Mouse (Mus musculus) testis, adult 2 months (tissue): ENCODE results near the gene Cplx3.

ENCODE experiments used
- CTCF ChIP-seq: fragments of 200-500 bp; IDR thresholded peaks from 2 replicates; pipeline ENCODE4 v1.5.1; 2012; ENCODE audit warnings: low read depth, mild to moderate bottlenecking, inconsistent platforms, low read length, moderate library complexity; ENCODE audit not compliant: control insufficient read depth, insufficient read depth, insufficient replicate concordance
- POLR2A ChIP-seq: fragments of 200-500 bp; IDR thresholded peaks from 2 replicates; pipeline ENCODE4 v1.6.1; 2012; ENCODE audit warnings: low read depth, mild to moderate bottlenecking, inconsistent platforms, low read length, moderate library complexity; ENCODE audit not compliant: control insufficient read depth

DNA sequence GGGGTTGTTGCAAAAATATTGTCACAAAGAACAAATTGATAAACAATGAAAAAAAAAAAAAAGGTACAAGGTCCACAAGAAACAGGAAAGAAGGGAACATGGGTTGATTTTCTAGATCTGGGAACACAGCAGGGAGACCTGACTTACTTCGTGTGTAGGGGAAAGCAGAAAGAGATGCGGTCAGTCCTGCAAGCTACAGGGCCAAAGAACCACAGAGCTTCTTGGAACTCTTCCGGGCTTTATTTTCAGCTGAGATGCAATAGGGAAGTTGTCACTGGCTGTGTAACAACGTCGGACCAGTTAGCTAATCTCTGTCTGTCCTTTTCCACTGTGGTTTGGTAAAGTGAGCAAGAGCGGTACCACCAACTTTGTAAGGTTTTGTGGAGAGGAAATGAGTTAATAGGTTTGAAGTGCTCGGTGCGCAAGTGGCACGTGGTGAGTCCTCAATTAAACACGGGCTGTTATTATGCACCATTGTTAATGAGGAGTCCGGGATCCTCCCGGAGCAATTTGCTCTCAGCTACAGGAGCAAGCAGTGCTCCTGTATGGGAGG lies 40.5 kb upstream of the Cplx3 start:
- no peak for TF ChIP-seq POLR2A
- TF ChIP-seq CTCF, result no peak
